Mouse (Mus musculus) kidney, embryonic 16.5 days (tissue): ENCODE data around the gene Atp11a. TPM values are rescaled to one million over a fixed set of nuclear protein-coding genes. Genes with fewer than 3 reads are reported as not detected.

Experiments used
- ATAC-seq: fragments of 200-750 bp; cut with Nextera tagmentation; 2 replicates; pipeline ENCODE4 v1.8.0; 2017; ENCODE audit warnings: moderate TSS enrichment; ENCODE audit not compliant: low FRiP score, low TSS enrichment
- H3K27ac ChIP-seq: fragments of 300-500 bp; sonication (generic); 2 replicates; pipeline ENCODE4 v1.5.1; 2014; ENCODE audit warnings: low read length
- H3K27me3 ChIP-seq: fragments of 300-500 bp; sonication (generic); 2 replicates; pipeline ENCODE4 v1.6.1; 2014; ENCODE audit warnings: low read length, control low read depth, mixed read lengths; ENCODE audit not compliant: insufficient read depth
- H3K36me3 ChIP-seq: fragments of 300-500 bp; sonication (generic); 2 replicates; pipeline ENCODE4 v1.6.1; 2014; ENCODE audit warnings: low read length, control low read depth, mixed read lengths; ENCODE audit not compliant: insufficient read depth
- H3K4me1 ChIP-seq: fragments of 300-500 bp; sonication (generic); 2 replicates; pipeline ENCODE4 v1.6.1; 2014; ENCODE audit warnings: low read length, control low read depth, mixed read lengths; ENCODE audit not compliant: insufficient read depth
- H3K4me2 ChIP-seq: fragments of 300-500 bp; sonication (generic); replicated peaks from 2 replicates; pipeline ENCODE4 v1.6.1; 2014; ENCODE audit warnings: low read depth, low read length
- H3K4me3 ChIP-seq: fragments of 300-500 bp; sonication (generic); 2 replicates; pipeline ENCODE4 v1.5.1; 2014; ENCODE audit warnings: mild to moderate bottlenecking, low read length
- H3K9ac ChIP-seq: fragments of 300-500 bp; sonication (generic); replicated peaks from 2 replicates; pipeline ENCODE4 v1.6.1; 2014; ENCODE audit warnings: low read length
- H3K9me3 ChIP-seq: fragments of 300-500 bp; sonication (generic); 2 replicates; pipeline ENCODE4 v1.6.1; 2016; ENCODE audit warnings: low read length, control low read depth
- WGBS: fragments of 180-500 bp; shearing (Covaris S2); extraction: QIAGEN DNeasy Blood & Tissue Kit; methylation state at CpG from one replicate; pipeline ENCODE4 v1.1.7; 2014; 5-methylcytosine and 5-hydroxymethylcytosine counted together
- polyA plus RNA-seq: library from polyadenylated mRNA; unstranded; fragments of >200 nt; fragmentation: Nextera tagmentation; extraction: Ambion mirVana; gene quantifications from 2 replicates; pipeline ENCODE4 v1.2.1, GENCODE M21; 2015

Gene Atp11a
- polyA plus RNA-seq, 1 experiment from 2014 or later: 14.4 TPM

- Histone ChIP-seq H3K27me3 (0 out of 2 replicates have a peak, but pooled peaks cover 9% of the 10 kb centered on the region), H3K4me2 (peak within 1 kb of the TSS; percentile 83), H3K27ac (peak within 1 kb of the TSS; percentile 76), H3K9me3 (no peaks in the 10 kb centered on the region), H3K4me1 (peaks cover 33% of the 10 kb centered on the region), H3K9ac (peak within 1 kb of the TSS; percentile 56), H3K4me3 (peak within 1 kb of the TSS; percentile 61), H3K36me3 (no peaks in the 10 kb centered on the region)
- under 1% methylated on average over 30 of the region's 30 CpGs for WGBS
- peak; percentile 81 for ATAC-seq
These were observed 116.7 kb downstream of the Atp11a start, which contains the start of gene Mcf2l for GRCm38 (mm10) chr8:12873357-12874046. Mcf2l (plus strand) TSS chr8:12873806.

- WGBS: 15% methylated on average over 8 of the region's 8 CpGs
- peaks cover 33% of the 10 kb centered on the region for H3K4me1 ChIP-seq
- H3K27ac ChIP-seq: peak overlapping the region; percentile 76
These were observed 117.5 kb downstream of the Atp11a start for GRCm38 (mm10) chr8:12874194-12874791.

GRCm38 (mm10) chr8:12874971-12875370 is 118.2 kb downstream of the Atp11a start:
- Histone ChIP-seq H3K27me3 (0 out of 2 replicates have a peak, but pooled peaks cover 9% of the 10 kb centered on the region), H3K9ac (no peak overlapping the region), H3K4me1 (peaks cover 33% of the 10 kb centered on the region), H3K36me3 (peaks cover 2% of the 10 kb centered on the region; the same call in 1 of the 2 replicates), H3K9me3 (no peaks in the 10 kb centered on the region), H3K4me3 (no peak overlapping the region), H3K27ac (peak overlapping the region; percentile 27; the same call in 1 of the 2 replicates), H3K4me2 (peak overlapping the region; percentile 83; the same call in 1 of the 2 replicates)
- ATAC-seq: no peak
- 70% methylated on average over 4 of the region's 4 CpGs for WGBS

More at GRCm38 (mm10) chr8:12874194-12874791, 117.5 kb downstream of the Atp11a start:
- Histone ChIP-seq H3K4me2 (peak overlapping the region; percentile 83), H3K9me3 (no peaks in the 10 kb centered on the region), H3K36me3 (no peaks in the 10 kb centered on the region), H3K27me3 (0 out of 2 replicates have a peak, but pooled peaks cover 9% of the 10 kb centered on the region), H3K4me3 (peak overlapping the region; percentile 61), H3K9ac (peak overlapping the region; percentile 56)
- peak; percentile 21 for ATAC-seq

- H3K9me3 ChIP-seq: no peaks in the 10 kb centered on the region
- 48% methylated on average over 6 of the region's 6 CpGs for WGBS
- no peak overlapping the region for H3K9ac ChIP-seq
- peaks cover 33% of the 10 kb centered on the region for H3K4me1 ChIP-seq
- peaks cover 4% of the 10 kb centered on the region; the same call in 1 of the 2 replicates for H3K36me3 ChIP-seq
- H3K4me2 ChIP-seq: no peak overlapping the region
- ATAC-seq: no peak
- H3K27ac ChIP-seq: peak overlapping the region; percentile 53; the same call in 1 of the 2 replicates
- 0 out of 2 replicates have a peak, but pooled peaks cover 4% of the 10 kb centered on the region for H3K27me3 ChIP-seq
- no peak overlapping the region for H3K4me3 ChIP-seq
These were observed 120.3 kb downstream of the Atp11a start for GRCm38 (mm10) chr8:12877126-12877525.

- H3K9me3 ChIP-seq: no peaks in the 10 kb centered on the region
- peaks cover 39% of the 10 kb centered on the region for H3K4me1 ChIP-seq
- no peak overlapping the region for H3K9ac ChIP-seq
- ATAC-seq: no peak
- H3K27me3 ChIP-seq: no peaks in the 10 kb centered on the region
- H3K27ac ChIP-seq: no peak overlapping the region
- no peak overlapping the region for H3K4me2 ChIP-seq
- peaks cover 8% of the 10 kb centered on the region; the same call in 1 of the 2 replicates for H3K36me3 ChIP-seq
- WGBS: 84% methylated on average over 6 of the region's 6 CpGs
- no peak overlapping the region for H3K4me3 ChIP-seq
These were observed 123.3 kb downstream of the Atp11a start for GRCm38 (mm10) chr8:12880163-12880562.

- Histone ChIP-seq H3K4me3 (no peak overlapping the region), H3K27ac (no peak overlapping the region), H3K36me3 (peaks cover 10% of the 10 kb centered on the region; the same call in 1 of the 2 replicates), H3K9ac (no peak overlapping the region; the same call in 1 of the 2 replicates), H3K27me3 (no peaks in the 10 kb centered on the region), H3K9me3 (no peaks in the 10 kb centered on the region), H3K4me2 (no peak overlapping the region), H3K4me1 (peaks cover 11% of the 10 kb centered on the region; the same call in 1 of the 2 replicates)
- ATAC-seq: 0 out of 2 replicates have a peak, but pooled peaks have one; percentile 24
- WGBS: 72% methylated on average over 21 of the region's 21 CpGs
These were observed 126.5 kb downstream of the Atp11a start for GRCm38 (mm10) chr8:12883051-12884004.

- no peaks in the 10 kb centered on the region for H3K27me3 ChIP-seq
- WGBS: 85% methylated on average over 16 of the region's 16 CpGs
These were observed 131.1 kb downstream of the Atp11a start for GRCm38 (mm10) chr8:12887772-12888435.

GRCm38 (mm10) chr8:12889046-12889598 is 132.3 kb downstream of the Atp11a start:
- Histone ChIP-seq H3K4me3 (no peak overlapping the region), H3K27me3 (no peaks in the 10 kb centered on the region), H3K4me2 (no peak overlapping the region), H3K9ac (no peak overlapping the region), H3K9me3 (no peaks in the 10 kb centered on the region), H3K4me1 (no peaks in the 10 kb centered on the region), H3K36me3 (0 out of 2 replicates have a peak, but pooled peaks cover 6% of the 10 kb centered on the region), H3K27ac (no peak overlapping the region)
- ATAC-seq: no peak
- 82% methylated on average over 11 of the region's 11 CpGs for WGBS

More at GRCm38 (mm10) chr8:12887772-12888435, 131.1 kb downstream of the Atp11a start:
- 0 out of 2 replicates have a peak, but pooled peaks cover 6% of the 10 kb centered on the region for H3K36me3 ChIP-seq
- no peak overlapping the region for H3K9ac ChIP-seq
- H3K9me3 ChIP-seq: no peaks in the 10 kb centered on the region
- H3K4me2 ChIP-seq: no peak overlapping the region
- H3K27ac ChIP-seq: no peak overlapping the region
- H3K4me1 ChIP-seq: peaks cover 5% of the 10 kb centered on the region; the same call in 1 of the 2 replicates
- no peak overlapping the region for H3K4me3 ChIP-seq
- no peak for ATAC-seq
